Mouse (Mus musculus) heart, postnatal 0 days (tissue): Measurements from ENCODE around the gene Fam193a. TPM values are rescaled to one million over a fixed set of nuclear protein-coding genes. Genes with fewer than 3 reads are reported as not detected.

ENCODE experiments used
- ATAC-seq: fragments of 200-750 bp; cut with Nextera tagmentation; 2 replicates; pipeline ENCODE4 v1.8.0; 2017; ENCODE audit warnings: low read depth, moderate number of reproducible peaks, moderate library complexity; ENCODE audit not compliant: insufficient read depth
- DNase-seq: peaks from one replicate; pipeline ENCODE4 v3.0.0-alpha.2; 2016; ENCODE audit warnings: low spot score
- H3K27ac ChIP-seq: fragments of 300-500 bp; sonication (generic); 2 replicates; pipeline ENCODE4 v1.5.1; 2014; ENCODE audit warnings: low read depth, mild to moderate bottlenecking
- H3K27me3 ChIP-seq: fragments of 300-500 bp; sonication (generic); 2 replicates; pipeline ENCODE4 v1.6.1; 2014; ENCODE audit warnings: low read length, mixed read lengths; ENCODE audit not compliant: control insufficient read depth, insufficient read depth
- H3K36me3 ChIP-seq: fragments of 300-500 bp; sonication (generic); replicated peaks from 2 replicates; pipeline ENCODE4 v1.6.1; 2014; ENCODE audit warnings: low read length, mixed read lengths; ENCODE audit not compliant: control insufficient read depth, insufficient read depth
- H3K4me1 ChIP-seq: fragments of 300-500 bp; sonication (generic); 2 replicates; pipeline ENCODE4 v1.6.1; 2014; ENCODE audit warnings: antibody characterized with exemption; ENCODE audit not compliant: control insufficient read depth, insufficient read depth
- H3K4me2 ChIP-seq: fragments of 300-500 bp; sonication (generic); 2 replicates; pipeline ENCODE4 v1.6.1; 2014; ENCODE audit warnings: low read depth, mild to moderate bottlenecking, low read length, moderate library complexity
- H3K4me3 ChIP-seq: fragments of 300-500 bp; sonication (generic); 2 replicates; pipeline ENCODE4 v1.5.1; 2014; ENCODE audit warnings: low read depth, low read length
- H3K9ac ChIP-seq: fragments of 300-500 bp; sonication (generic); replicated peaks from 2 replicates; pipeline ENCODE4 v1.6.1; 2014; ENCODE audit warnings: low read depth, low read length, mixed read lengths
- H3K9me3 ChIP-seq: fragments of 300-500 bp; sonication (generic); replicated peaks from 2 replicates; pipeline ENCODE4 v1.6.1; 2016; ENCODE audit warnings: low read length; ENCODE audit not compliant: control insufficient read depth
- CTCF ChIP-seq: IDR thresholded peaks from 2 replicates; pipeline ENCODE4 v1.5.1; 2016; ENCODE audit warnings: antibody characterized with exemption, control low read depth, low read depth
- EP300 ChIP-seq: IDR thresholded peaks from 2 replicates; pipeline ENCODE4 v1.6.1; 2016; ENCODE audit warnings: antibody characterized with exemption, low read depth
- WGBS: fragments of 180-500 bp; shearing (Covaris S2); extraction: QIAGEN DNeasy Blood & Tissue Kit; methylation state at CpG from one replicate; pipeline ENCODE4 v1.1.7; 2014; 5-methylcytosine and 5-hydroxymethylcytosine counted together
- polyA plus RNA-seq: library from polyadenylated mRNA; unstranded; fragments of >200 nt; fragmentation: Nextera tagmentation; extraction: Ambion mirVana; gene quantifications from 2 replicates; pipeline ENCODE4 v1.2.1, GENCODE M21; 2015
- total RNA-seq: library from RNA; depleted of rRNA; stranded (reverse); fragments of >200 nt; gene quantifications from 2 replicates; pipeline ENCODE4 v1.2.3, GENCODE M21; 2014; ENCODE audit warnings: low replicate concordance

Gene Fam193a
- total and polyA plus RNA-seq, 2 experiments from 2014 or later, result 5.4 to 31.0 TPM

DNA sequence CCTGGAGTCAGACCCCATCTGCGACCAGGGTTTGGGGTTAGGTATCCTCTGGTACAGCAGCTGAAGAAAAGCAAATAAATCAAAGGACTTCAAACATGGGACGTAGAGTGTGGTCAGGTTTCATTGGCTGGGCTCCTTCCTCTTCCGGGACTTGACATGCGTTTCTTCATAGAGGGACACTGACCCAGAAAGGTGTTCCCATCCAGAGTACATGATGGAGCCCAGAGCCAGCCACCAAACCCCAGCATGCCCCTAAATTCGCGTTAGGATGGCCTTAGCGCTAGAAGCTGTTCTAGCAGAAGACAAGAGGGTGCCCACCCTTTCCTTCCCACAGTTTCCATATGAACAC is 144.5 kb downstream of the Fam193a start:
- no peak overlapping the region for H3K27ac ChIP-seq
- H3K9me3 ChIP-seq, result no peaks in the 10 kb centered on the region
- TF ChIP-seq EP300 (no peak), CTCF (no peak)
- WGBS, result 18% methylated on average over 7 of the region's 7 CpGs
- DNase-seq, result no peak
- ATAC-seq, result peak; percentile 7
- no peaks in the 10 kb centered on the region for H3K36me3 ChIP-seq
- 0 out of 2 replicates have a peak overlapping the region, but pooled peaks have one; percentile 4 for H3K9ac ChIP-seq
- H3K27me3 ChIP-seq, result no peaks in the 10 kb centered on the region
- peak overlapping the region; percentile 60 for H3K4me3 ChIP-seq
- peaks cover 8% of the 10 kb centered on the region; the same call in 1 of the 2 replicates for H3K4me1 ChIP-seq
- H3K4me2 ChIP-seq, result peak overlapping the region; percentile 76

DNA sequence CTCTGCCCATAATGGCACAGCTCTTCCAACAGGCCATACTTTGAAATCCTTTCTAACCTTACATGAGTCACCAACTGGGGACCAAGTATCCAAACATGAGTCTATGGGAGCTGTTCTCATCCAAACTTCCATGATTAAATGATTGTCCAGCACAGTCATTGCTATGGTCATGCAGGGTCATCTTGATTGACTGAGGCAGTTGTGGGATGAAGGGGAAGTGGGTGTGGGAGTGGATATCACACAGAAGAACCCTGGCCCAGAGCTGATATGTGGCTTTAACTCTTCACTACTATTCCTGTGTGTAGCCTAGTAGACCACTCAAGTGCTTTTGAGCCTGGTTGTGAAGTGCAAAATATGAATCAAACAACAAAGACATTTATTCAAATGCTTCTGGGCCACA is 145.4 kb downstream of the Fam193a start:
- ATAC-seq (no peak), DNase-seq (no peak)
- Histone ChIP-seq H3K36me3 (no peaks in the 10 kb centered on the region), H3K27me3 (no peaks in the 10 kb centered on the region), H3K4me2 (no peak overlapping the region), H3K27ac (no peak overlapping the region), H3K4me3 (no peak overlapping the region), H3K4me1 (peaks cover 8% of the 10 kb centered on the region; the same call in 1 of the 2 replicates), H3K9me3 (no peaks in the 10 kb centered on the region), H3K9ac (no peak overlapping the region)
- TF ChIP-seq EP300 (no peak), CTCF (no peak)

DNA sequence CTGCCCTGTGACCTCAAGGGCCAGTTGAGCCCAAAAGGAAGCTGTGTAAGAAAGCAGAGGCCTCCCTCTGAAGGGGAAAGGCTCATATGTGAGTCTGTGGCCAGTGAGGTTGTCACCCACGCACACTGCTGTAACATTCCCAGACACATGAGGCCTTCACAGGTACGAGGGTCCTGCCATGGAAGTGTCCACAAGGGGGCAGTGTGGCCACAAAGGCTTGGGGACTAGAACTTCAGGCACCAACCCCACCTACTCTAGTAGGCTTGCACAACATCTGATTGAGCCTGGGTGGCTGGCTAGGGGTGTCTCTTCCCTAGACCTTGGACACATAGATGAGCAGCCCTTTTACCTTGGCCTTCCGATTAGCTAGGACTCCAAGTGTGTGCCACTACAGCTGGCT is 148.2 kb downstream of the Fam193a start:
- 23% methylated on average over 3 of the region's 3 CpGs for WGBS
- Histone ChIP-seq H3K27me3 (no peaks in the 10 kb centered on the region), H3K4me1 (peaks cover 17% of the 10 kb centered on the region), H3K4me2 (no peak overlapping the region), H3K36me3 (no peaks in the 10 kb centered on the region), H3K9ac (no peak overlapping the region), H3K9me3 (no peaks in the 10 kb centered on the region), H3K27ac (no peak overlapping the region), H3K4me3 (no peak overlapping the region)
- ATAC-seq, result no peak; the same call in 1 of the 2 replicates
- TF ChIP-seq EP300 (no peak), CTCF (peak; percentile 92)
- DNase-seq, result peak; percentile 65

DNA sequence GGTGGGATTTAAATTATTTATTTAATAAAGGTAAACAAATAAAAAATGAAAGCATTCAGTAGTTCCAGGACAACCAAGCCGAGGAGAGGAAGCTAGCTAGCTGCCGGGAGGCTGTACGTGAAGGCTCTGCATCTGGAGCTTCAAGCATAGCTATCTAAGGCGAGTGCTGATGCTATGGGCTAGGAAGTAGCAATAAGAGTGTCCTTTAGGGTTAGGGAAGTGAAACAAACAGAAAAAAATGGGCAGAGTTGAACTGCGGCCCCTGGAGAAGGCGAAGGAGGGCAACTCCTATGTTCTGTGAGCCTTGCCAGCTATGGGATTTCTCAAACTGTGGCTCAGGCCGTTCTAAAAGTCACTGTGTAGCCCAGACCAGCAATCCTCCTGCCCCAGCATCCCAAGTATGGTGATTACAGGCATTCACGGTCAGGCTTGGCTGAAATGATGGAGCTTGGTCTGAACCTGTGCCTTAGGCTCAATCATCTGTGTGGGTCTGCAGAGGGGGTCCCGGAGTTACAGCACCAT is 149.7 kb downstream of the Fam193a start:
- DNase-seq, result no peak
- TF ChIP-seq EP300 (no peak), CTCF (no peak)
- Histone ChIP-seq H3K9me3 (no peaks in the 10 kb centered on the region), H3K9ac (no peak overlapping the region), H3K27ac (no peak overlapping the region), H3K4me3 (no peak overlapping the region), H3K4me2 (no peak overlapping the region), H3K4me1 (peaks cover 12% of the 10 kb centered on the region), H3K36me3 (no peaks in the 10 kb centered on the region), H3K27me3 (no peaks in the 10 kb centered on the region)
- 83% methylated on average over 9 of the region's 9 CpGs for WGBS
- ATAC-seq, result no peak

DNA sequence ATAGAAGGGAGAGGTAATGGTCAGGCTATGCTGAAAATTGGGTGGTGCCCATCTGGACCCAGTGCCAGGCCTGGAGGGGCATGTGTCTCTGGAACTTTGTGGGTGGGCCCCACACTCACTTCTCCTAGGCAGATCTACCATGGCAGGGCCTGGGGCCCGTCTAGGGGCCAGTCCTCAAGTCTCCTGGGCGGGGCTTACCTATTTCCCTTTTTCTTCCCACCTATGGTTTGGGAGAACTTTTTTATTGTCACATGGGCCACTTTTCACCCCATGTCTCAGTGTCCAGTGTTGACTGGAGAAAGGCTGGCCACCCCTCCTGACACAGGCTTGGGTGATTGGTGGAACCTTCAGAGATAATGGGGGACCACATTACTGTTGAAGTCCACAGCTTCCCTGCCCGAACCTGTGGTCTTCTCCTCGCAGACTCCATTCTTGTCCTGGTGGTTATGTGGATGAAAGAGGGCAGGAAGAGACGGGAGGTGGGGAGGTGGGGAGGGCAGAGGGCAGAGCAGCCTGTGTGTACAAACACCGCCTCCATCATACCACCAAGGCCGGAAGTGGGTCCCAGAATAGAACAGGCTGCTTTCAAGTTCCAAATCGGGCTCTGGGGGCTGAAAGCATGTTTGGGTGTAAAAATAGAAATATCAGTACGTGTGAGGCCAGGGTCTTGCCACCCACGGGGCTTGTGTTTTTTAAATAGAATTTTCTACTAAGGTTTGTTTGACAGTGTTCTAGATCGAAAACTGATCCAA is 150.9 kb downstream of the Fam193a start:
- H3K4me3 ChIP-seq, result no peak overlapping the region
- no peak for DNase-seq
- no peaks in the 10 kb centered on the region for H3K27me3 ChIP-seq
- peaks cover 12% of the 10 kb centered on the region for H3K4me1 ChIP-seq
- no peak overlapping the region for H3K27ac ChIP-seq
- TF ChIP-seq EP300 (no peak), CTCF (no peak)
- no peaks in the 10 kb centered on the region for H3K9me3 ChIP-seq
- 28% methylated on average over 11 of the region's 11 CpGs for WGBS
- H3K4me2 ChIP-seq, result no peak overlapping the region
- no peak for ATAC-seq
- H3K36me3 ChIP-seq, result no peaks in the 10 kb centered on the region
- H3K9ac ChIP-seq, result no peak overlapping the region
